Mouse (Mus musculus): ENCODE measurements at regions not wholly inside any gene's neighbourhood (a gene's known extent, or its start where the extent isn't known, plus 50 kb on each side); places are given as distances from the start of the nearest gene placed in this dataset.
A peak's percentile ranks its signal among the peaks of the same experiment; 100 is the strongest.
"Not testable (repeated sequence)": the region's sequence is repeated elsewhere in the genome, so short reads cannot be mapped to it uniquely, and the experiment has no call there.

DNA sequence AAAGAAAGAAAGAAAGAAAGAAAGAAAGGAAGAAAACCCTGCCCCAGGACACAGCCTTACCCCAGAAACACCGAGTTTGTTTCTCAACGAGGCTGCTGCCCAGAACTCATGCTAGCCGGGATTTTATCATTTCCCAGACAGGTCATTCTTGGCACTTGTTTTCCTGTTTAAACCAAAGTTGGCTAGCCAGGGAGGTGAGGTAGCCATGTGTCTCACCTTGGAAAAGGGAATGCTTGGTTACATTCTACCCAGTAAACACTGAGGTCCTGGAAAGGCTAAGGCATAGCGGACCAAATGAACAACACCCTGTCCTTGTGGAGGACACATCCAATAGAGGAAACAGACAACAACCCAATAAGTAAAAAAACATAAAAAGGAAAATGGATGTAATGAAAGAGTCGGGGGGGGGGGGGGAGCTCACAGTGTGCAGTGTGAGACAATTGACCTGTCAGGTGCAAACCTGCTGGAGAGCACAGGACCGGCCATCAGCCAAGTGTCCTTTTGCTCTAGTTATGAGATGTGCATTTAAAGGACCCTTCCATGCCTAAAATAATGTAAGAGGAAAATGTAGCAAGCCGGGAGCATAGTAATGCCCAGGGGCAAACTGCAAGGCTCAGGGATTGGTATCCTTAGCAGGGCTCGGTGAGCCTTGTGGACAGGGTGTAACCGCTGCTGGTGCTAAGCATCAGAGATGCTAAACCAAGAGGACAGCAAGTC is 78.2 kb upstream of the Fzd7 start:
- no peak for DNase-seq (ENCODE audit: low spot score in 2 of 2)

DNA sequence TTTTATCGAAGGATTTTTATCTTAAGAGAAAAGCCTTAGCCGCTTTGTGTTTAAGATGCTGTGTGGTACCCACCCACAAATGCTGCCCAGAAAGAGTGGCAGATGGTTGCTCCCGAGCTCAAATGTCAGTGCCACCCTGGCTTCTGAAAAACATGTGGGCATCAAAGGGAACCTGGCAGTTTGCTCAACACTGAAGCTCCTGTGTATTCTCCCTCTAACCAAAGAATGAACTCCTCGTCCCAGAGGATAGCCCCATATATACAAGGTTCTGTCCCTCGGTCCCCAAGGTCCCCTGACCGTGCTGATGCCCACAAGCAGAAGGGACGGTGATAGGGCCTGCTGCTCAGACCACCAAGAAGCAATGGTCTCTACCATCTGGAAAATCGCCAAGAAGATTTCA is 76.9 kb upstream of the Fzd7 start:
- DNase-seq (ENCODE audit: low spot score in 2 of 2) = peak in 1 of 2 experiments; percentile 17

DNA sequence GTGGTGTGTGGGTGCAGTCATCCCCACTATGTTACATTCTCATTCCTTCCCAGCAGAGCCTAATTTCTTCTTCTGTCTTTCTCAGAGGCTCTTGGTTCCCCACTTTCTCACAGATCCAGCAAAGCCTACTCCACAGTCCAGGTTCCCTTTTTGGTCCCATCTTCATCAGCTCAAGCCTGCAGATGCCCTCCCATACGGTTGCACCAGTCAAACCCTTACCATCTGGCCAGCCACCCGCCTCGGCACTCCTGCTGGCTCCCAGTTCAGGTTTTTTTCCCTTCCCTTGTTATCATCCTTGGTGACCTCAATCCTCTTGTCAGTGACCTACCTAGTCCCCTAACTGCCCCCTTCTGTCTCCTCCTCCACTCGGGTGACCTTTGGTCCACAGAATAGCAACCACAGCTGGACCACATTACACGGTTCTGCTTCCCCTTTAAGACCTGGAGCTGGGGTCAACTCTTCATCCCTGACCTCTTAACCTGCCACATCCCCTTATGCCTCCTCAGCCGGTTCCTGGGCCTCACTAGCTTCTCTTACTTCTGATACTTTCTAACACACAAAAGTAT is 75.4 kb upstream of the Fzd7 start:
- DNase-seq (ENCODE audit: low spot score in 2 of 2) = no peak

DNA sequence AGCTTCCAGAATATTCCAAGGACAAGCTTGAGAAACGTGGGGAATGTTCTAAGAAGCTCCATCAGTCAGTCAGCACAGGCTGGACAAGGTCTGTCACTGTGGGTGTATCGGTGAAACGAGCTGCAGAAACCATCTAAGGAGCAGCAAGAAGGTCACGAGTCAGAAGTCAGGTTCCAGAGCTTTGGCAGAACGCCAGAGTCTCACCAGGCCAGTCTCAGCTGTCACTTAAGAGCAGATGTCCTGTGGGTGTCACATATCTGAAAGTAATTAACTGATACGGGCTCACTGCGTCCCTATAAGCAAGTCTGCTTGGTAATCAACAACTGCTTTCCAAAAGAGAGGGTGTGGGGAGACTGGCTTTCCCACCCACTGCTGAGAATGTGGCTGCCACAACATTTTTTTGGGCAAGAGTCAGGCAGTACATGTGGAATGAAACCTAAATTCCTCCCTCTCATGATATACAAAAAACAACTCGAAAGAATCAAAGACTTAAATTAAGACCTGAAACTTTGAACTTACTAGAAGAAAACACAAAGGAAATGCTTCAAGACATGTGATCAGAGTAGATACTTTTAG is 72.6 kb upstream of the Fzd7 start:
- no peak for DNase-seq (ENCODE audit: low spot score in 2 of 2)

DNA sequence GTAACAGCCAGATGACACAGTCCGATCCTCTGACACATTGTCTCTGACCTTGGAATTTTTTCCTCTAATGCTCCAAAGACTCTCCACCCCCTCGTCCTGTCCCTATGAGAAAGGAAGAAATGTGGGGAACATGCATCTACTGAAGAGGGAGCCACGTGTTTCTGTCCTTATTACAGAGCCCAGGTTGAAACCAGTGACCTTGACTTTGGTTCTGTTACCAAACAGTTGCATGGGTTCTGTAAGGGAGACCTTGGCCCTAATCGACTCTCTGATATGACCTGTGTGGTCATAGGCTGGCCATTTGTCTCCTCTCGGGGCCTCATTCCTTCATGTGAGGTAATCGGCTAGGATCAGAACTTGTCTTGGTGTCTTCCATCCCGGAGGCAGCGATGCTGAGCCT is 69.0 kb upstream of the Fzd7 start:
- DNase-seq (ENCODE audit: low spot score in 2 of 2) = no peak

DNA sequence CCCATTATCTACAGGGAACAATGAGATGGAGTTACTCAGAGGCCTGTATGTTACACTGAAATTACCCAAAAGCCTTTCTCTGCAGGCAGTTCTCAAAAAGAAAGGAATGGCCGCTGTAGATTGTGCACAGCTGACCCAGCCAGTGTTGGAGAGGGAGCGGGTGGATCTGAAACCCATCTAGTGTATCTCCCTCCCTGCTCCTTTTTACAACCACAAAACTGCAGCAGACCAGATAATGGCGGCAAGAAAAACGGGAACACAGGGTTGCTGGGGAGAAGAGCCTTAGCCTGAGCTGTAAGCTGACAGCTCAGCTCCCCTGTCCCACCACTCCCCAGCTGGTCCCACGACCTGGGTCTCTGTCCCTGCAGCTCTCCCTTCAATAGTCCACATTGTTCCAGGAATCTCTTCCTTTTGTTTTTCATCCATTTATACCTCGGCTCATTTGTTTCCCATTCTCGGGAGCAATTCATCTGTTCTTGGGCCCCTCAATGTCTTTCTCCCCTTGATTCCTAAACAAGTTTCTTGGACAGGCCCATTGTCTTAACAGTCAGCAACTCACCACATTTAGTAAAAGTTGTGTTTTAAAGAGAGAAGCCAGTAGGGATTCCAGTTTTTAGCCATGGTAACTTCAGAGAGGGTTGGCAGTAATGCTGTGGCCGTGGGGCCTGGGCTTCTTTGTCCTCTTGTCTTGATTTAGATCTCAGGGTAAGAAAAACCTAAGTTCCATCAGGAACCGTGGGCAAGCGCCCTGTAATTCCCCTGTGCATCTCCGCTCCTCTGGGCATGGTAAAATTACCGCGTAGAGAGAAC is 67.6 kb upstream of the Fzd7 start:
- DNase-seq (ENCODE audit: low spot score in 2 of 2) = no peak

DNA sequence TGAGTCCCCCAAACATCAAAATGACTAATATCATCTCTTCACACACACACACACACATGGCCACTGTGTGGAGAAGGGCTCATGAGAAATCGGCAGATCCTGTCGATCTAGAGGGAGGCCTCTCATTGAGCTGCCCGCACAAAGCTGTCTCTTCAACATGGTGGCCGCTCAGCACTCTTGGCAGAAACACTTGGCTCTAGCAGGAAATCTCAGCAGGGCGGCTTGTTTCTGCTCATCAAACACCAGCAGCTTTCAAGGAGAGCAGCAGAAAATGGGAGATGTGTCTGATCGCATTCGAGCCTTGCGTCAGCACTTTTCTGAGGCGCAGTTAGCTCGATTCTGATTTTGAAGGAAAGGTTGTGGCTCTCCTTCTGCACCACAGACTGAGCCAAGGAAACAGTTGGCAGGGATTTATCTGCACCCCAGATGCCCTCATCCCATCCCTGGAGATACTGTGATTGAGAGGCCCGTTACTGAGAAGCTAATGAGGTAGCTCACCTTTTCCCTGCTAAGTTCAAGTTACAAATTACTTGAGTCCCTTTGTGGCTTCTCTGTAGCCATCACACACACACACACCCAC is 66.4 kb upstream of the Fzd7 start:
- peak in 1 of 2 experiments; percentile 75 for DNase-seq (ENCODE audit: low spot score in 2 of 2)

DNA sequence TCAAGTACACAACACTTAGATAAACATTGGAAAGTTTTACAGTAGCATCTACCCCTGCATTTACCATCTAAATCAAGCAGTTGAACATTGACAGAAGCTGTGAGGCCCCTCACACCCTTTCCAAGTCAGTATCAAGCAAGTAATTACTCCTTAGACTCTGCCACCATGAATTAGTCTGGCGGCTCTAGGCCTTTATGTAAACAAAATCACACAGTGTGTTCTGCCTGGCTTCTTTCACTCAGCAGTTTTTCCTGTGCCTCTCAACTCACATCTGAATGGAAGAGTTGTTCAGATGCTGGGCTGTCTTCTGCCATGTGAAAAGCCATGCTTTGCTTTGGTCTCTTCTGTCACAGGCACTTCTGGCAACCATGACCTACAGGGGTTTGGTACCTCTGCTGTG is 64.9 kb upstream of the Fzd7 start:
- no peak for DNase-seq (ENCODE audit: low spot score in 2 of 2)

DNA sequence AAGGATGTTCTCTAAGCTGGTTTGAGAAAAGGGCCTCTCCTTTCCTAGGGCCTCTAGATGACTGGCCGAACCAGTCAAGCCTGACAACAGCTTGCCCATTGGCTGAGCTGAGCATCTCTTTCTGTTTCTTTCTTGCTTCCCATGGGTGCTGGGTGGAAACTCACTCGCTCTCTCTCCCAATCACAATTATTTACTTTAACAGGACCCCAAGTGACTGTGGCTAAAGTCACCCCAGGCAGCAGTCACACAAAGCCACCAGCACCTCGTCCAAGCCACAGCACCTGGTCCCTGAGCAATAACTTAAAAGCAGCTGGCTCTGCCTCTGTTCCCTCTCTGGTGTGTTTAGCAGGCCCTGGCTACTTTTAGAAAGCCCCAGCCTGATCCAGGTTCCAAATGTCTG is 64.3 kb upstream of the Fzd7 start:
- no peak for DNase-seq (ENCODE audit: low spot score in 2 of 2)

DNA sequence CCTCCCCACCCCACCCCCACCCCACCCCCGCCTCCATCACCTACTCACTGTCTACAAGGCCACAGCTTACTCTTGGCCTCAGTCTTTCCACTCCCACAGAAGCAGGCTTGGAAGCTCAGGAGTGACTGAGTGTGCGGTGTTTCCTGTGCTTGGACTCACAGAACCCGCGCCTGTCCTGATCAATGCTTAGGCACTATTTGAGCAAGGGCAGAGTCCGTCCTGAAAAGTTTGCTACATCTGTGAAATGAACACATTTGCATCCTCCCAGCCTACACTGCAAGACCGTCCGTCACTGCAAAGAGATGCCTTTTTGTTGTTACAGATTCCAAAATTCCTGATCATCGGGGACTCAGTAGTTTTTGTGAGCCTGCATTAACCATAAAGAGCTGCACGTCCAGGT is 63.5 kb upstream of the Fzd7 start:
- DNase-seq (ENCODE audit: low spot score in 2 of 2) = no peak

DNA sequence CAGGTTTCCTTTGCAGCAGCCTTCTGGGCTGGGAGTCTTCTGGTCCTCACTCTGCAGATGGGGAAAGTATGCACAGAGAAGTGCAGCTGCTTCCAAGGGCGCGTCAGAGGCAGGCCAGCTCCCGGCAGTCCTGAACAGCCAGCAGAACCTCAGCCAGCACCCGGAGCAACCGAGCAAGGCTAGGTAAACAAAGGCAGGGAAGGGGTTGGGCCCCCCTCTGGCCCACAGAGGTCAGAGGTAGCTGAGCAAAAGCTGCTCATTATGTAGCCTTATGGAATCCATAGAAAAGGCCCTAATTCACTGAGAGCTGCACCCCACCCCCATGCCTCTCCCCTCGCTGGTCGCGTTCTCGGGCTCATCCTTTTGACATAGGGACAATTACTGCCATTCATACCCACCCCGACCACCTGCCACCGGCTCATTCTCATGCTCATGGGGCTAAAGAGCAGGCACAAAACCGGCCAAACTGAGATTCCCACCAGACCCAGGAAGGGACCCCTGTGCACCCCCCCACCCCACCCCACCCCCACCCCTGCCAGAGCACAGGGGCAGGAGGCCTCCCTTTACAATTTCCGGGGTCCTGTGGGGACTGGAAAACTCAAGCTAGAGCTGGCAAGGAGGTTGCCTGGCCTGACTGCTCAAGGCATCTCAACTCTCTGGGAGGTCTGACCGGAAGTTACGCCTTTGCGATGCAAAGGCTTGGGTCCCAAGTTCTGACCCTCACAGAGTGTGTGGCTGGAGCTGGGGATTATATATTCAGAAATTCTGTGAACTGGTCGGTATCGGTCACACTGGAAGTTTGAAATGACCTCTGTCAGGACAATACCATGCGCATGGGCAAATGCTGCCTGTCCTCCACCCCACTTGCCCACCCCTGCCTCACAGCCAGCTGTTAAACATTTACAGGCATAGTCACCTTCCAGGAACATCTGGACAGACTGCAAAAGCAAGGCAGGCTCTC is 59.0 kb upstream of the Fzd7 start:
- no peak for DNase-seq (ENCODE audit: low spot score in 2 of 2)

DNA sequence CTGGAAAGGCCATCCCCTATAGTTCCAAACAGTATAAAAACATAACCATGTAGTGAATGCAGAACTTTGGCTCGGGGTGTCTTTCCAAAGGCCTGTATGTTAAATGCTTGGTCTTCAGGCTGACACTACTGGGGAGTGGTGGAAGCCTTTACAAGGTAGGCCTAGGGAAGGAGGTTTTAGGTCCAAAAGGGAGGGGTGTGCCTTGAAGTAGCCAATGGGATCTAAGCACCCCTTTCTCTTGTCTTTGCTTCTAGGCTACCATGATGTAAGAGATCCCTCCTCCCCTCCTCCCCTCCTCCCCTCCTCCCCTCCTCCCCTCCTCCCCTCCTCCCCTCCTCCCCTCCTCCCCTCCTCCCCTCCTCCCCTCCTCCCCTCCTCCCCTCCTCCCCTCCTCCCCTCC is 56.5 kb upstream of the Fzd7 start:
- not testable (repeated sequence) for DNase-seq (ENCODE audit: low spot score in 2 of 2)

DNA sequence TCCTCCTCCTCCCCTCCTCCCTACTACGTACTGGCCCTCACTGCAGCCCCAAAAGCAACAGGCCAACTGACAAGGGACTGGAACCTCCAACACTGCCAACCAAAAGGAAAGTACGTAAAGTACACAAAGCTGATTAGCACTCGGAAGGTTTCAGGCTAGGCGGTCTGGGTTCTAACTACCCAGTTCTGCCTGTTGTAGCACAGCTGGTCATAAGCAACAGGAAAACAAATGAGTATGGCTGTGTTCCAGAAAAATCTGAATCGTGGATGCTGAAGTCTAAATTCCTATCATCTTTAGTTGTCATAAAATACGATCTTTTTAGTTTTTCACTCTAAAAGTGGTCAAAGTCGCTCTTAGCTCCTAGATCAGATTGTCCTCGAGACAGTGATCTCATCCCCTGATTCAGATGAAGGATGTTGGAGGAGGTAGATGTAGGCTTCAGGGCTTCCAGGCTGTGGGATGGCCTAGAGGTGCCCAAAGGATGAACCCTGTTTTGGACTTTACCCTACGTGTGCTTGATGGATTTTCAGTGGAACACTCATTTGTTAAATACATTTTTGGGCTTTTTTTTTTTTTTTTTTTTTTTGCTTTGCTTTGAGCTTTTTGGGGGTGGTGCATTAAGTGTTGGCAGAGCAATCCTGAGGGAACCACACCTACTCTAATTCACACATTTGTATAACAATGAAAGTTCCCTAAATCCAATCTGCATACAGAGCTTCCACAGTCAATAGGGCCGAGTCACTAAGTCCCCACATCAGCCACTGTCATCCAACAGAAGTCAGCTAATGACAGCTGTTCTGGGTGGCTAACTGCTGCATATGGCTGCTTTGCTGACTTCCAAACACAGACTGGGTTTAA is 55.6 kb upstream of the Fzd7 start:
- DNase-seq (ENCODE audit: low spot score in 2 of 2) = no peak

DNA sequence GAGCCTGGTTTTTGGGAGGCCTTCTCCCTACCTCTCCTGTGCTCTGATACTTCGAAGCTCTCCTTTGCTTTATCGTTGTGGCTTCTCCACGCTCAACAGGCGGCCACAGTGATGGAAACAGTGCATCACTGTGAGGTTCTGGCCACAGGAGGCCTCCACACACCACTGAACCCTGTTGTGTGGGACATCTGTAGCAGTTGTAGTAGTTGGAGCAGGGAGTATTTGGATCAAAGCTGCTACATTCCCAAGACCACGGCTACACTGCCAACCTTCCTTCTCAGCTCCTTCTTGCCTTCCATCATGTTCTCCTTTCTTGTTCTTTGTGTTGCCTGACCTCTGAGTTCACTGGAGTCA is 55.0 kb upstream of the Fzd7 start:
- no peak for DNase-seq (ENCODE audit: low spot score in 2 of 2)

DNA sequence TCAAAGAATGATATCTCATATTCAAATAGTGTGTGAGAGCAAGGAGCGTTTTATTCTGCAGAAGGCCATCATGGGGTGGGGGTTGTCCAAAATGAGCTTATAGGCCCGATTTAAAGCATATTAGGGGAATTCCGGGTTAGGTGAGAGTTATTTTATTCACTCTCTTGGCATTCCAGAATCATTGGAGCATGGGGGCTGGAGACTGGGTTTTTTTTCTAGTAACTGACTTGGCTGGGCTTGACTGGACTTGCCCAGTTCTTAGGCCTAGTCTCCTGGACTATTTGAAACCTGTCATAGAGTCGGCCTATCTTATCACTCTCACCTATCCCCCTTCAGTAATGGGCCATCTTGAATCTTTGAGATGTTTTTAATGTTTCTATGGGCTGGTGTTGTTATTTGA is 52.9 kb upstream of the Fzd7 start:
- no peak for DNase-seq (ENCODE audit: low spot score in 2 of 2)

DNA sequence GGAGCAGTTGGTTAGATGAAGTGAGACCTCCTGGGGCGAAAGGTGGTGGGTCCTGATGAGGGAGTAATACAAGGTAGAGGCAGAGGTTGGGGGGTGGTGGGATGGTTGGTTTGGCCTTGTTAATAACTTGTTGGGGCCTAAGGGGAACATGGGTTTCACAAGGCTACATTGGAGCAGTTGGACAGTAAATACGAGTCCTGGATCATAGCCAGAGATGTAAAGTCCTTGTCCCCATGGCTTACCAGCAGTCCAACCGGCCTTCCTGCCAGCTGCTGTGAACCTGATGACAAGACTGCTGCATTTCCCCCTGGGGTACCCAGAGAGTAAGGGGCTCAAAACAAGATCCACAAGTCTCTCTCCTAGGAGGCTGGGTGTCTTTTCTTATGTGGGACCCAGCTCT is 52.0 kb upstream of the Fzd7 start:
- no peak for DNase-seq (ENCODE audit: low spot score in 2 of 2)

DNA sequence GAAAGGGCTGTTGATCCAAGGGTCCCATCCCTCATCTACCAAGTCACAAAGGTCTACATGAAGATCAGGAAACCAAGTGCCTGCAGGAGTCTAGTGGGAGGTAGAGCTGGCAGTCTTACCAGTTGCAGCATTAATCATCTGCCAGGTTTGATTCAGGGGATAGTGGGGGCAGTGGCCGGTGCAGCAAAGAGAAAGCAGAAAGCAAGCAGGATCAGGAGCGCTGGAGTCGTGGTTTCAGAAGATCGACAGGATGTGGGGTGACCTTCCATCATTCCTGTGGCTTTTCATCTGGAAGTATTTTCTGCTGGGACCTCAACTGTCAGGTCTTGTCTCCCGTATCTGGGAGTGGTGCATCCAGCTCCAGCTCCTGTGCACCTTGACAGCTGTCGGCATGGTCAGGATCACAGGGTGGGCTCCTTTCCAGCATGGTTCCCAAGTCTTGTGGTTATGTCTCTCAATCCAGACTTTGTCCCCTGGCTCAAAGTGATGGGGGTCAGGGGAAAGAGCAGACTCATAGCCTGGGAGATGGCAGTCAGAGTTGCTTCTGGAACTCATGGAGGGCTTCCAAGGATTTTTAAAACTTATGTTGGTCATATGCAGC is 51.2 kb upstream of the Fzd7 start:
- no peak for DNase-seq (ENCODE audit: low spot score in 2 of 2)

Data from cerebellum, postnatal 4 days (tissue).